Mouse (Mus musculus) lung, postnatal 25 days (tissue): ENCODE measurements at regions not wholly inside any gene's neighbourhood (a gene's known extent, or its start where the extent isn't known, plus 50 kb on each side); places are given as distances from the start of the nearest gene placed in this dataset.

ENCODE experiments used
- DNase-seq: peaks from one replicate; pipeline ENCODE4 v3.0.0; 2022; ENCODE audit warnings: low spot score

- DNase-seq = no peak
Measured at GRCm38 (mm10) chr13:37705482-37705881, 72.7 kb upstream of the Rreb1 start.

- no peak for DNase-seq
Measured at GRCm38 (mm10) chr13:37710913-37711312, 67.3 kb upstream of the Rreb1 start.

DNA sequence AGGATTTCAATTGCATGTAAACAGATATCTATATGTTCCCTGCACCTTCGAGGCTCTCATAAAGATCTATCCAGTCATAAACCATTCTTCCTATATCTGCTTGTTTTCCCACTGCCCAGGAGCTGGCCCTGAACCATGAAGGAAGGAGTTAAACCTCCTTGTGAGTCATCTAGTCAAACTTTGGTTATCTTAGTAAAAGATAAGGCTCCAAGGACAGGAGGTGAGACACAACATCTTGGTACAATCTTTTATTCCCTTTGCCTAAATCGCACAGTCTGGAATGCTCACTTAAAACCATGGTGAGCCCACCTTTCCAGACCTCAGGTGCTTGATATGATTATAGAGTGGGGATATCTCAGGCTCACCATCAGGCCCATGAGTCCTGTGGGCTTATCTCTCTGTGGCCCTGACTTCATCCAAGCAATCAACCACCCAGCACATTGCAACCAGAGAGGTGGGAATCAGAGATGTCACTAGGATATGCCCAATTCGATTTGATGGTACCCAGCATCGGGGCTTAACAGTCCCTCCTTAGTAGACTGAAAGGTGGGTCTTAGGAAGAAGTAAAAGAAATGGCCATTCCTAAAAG, 65.2 kb upstream of the Rreb1 start:
- no peak for DNase-seq

DNA sequence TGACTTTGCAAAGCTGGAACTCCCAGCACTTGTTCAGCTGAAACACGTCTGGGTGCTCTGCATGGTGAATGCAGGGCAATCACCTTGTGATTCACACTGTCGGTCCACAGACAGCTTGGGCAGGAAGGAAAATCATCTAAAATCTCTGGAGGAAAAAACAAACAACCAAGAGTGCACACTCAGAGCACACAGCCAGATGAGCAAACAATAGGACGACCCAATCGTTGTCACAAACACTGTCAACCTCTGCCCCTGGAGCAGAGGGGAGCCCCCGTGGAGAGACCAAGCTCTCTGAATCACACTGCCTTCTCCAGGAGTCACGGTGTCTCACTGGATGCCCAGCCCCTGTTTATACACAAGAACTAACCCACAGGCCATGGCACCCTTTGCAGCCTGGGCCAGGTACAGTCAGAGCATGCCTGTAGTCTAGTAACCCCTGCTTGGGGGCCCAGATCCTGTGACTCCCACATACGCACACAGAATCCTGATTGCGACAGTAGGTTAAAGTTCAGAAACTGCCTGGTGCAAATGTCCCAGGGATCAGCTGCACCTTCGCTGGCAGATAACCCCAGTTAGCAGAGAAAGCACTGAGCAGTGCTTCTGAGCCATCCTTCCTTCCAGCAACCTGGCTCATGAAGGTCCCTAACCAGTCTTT, 63.0 kb upstream of the Rreb1 start:
- no peak for DNase-seq

- no peak for DNase-seq
Measured at GRCm38 (mm10) chr13:37715770-37716693, 62.2 kb upstream of the Rreb1 start.

DNA sequence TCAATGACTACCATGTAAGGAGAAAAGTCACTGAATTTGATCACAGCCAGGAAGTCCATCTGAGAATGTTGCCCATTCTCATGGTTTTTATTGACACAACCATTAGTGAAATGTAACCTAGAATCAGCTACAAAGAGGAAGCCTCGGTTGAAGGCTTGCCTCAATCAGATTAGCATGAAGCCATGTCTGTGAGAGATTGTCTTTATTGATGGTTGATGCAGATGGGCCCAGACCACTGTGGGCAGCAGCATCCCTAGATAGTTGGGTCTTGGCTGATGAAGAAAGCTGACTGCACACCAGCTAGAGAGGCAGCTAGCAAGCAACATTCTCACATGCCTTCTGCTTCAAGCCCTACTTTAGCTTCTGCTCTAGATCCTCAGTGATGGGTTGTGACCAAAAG, 60.4 kb upstream of the Rreb1 start:
- DNase-seq = no peak

DNA sequence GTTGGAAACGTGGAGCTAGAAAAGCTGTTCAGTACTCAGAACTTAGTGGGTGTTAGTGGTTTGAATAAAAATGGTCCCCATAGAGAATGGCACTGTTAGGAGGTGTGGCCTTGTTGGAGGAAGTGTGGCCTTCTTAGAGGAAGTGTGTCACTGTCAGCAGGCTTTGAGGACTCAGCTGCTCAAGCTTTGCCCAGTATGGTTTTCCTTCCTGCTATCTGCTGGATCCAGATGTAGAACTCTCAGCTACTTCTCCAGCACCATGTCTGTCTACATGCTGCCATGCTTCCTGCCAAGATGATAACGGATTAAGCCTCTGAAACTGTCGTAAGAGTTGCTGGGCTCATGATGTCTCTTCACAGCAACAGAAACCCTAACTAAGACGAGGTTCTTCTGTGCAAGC, 59.8 kb upstream of the Rreb1 start:
- DNase-seq = no peak
